Mouse (Mus musculus): ENCODE results near the gene Nop14. TPM values are rescaled to one million over a fixed set of nuclear protein-coding genes. Genes with fewer than 3 reads are reported as not detected.

Gene Nop14
- total RNA-seq (2021), result 10 to 100 TPM in 1 of 2 experiments, 1 to 10 TPM in 1; 8.0 to 11.3 TPM
- long read RNA-seq, experiment 1, partial matches to known transcripts, result 0 of 5 reads
- long read RNA-seq, experiment 1, other reads (novel, unspliced or antisense), result 3 of 5 reads
- long read RNA-seq, experiment 2, transcript Nop14-201 (18 exons, 2,702 nt), result major isoform, 17 of 19 reads
- long read RNA-seq, experiment 2, partial matches to known transcripts, result 1 of 19 reads
- long read RNA-seq, experiment 2, other reads (novel, unspliced or antisense), result 1 of 19 reads

DNA sequence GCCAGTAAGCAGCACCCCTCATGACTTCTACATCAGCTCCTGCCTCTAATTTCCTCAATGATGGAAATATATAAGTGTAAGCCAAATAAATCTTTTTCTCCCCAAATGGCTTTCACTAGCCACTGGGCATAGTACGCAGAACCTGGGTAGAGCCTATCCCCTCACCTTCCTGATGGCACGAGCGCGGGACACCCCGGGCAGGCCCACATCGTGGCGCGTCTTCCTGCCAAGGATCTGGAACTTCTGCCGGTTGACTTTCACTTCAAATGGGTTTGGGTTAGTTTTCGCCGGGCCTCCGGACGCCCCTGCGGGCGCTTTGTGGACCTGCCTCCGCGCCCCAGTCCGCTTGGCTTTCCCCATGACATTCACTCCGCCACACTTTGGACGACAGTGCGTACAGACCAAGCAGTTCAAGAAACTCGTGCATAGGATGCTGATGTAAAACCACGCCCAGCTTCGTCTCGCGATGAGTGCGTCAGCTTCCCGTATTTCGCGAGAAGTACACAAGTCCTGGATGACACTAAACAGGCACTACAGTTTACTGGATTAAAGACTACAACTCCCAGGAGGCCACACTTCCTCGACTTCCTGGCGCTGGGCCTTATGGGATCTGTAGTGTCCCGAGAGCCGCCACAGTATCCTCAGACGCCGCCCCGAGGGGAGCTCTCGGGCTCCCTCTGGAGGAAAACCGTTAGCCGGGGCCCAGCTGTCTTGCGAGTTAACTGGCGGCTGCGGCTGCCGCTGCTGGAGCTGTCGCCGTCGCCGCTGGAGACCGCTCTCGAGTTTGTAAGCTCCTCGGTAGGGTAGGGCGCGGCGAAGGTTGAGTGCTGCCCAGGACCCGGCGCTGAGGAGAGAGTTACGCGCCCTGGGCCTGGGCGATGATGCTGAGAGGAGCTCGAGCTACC, at the start of gene Nop14, which contains the start of gene Grk4:
TSS of gene Nop14 (minus strand) at position 463 of the 905 bp plus-strand sequence.
TSS of gene Grk4 (plus strand) at position 694 of the 905 bp plus-strand sequence.
- peak; percentile 99 for DNase-seq
- intact Hi-C loops (cut with DNase I; ENCODE audit: low total_unique reads), result no loop called here

DNA sequence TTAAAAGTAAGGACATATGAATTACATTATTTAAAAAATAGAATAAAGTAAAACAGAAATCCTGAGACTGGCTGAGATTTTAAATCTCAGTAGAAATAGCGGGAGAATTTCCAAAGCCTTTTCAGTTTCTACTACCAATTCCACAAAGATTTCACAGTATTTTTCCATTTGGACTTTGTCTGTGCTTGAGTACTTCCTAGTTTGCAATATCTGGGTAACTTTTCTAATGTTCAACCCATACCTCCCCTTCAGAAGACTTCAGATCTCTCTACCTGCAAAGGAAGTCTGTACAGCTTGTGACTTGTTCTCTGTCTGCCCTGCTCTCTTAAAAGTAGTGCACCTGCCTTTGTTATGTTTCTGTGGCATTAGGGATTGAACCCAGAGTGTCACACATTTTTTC, 48.5 kb upstream of the Nop14 start:
- intact Hi-C loops (cut with DNase I; ENCODE audit: low total_unique reads), result no loop called here
- no peak for DNase-seq

DNA sequence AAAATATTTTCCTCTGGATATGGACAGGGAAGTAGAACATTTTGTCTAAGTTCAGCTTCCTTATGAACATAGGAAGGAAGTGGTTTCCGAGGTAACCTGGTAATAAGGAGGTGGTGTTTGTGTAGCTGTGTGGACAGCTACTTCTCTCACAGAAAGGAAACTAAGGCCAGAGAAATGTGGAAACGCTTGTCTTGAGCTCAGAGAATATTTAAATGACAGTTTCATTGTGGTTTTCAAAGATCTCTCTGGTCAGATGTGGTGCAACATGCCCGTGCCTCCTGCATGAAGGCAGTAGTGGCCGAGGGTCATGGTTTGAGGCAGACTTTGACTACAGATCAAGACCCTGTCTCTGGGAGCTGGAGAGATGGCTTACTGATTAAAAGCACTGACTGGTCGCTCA, 35.6 kb upstream of the Nop14 start:
- no peak for DNase-seq

DNA sequence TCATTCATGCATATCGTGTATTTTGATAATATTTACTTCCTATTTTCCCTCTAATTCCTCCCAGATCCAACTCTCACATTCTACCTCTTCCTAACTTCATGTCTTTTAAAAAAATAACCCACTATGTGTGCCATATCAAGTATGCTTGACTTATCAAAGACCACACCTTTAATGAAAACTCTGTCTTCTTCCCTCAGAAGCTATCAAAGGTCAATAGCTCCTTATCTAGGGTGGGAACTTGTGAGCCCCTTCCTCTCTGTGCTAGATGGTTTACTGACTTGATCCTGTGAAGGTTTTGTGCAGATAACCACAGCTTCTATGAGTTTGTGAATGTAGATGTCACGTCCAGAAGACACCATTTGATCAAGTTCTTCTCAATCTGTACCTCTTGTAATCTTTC, 32.8 kb upstream of the Nop14 start:
- intact Hi-C loops (cut with DNase I; ENCODE audit: low total_unique reads), result no loop called here
- no peak for DNase-seq

More for the DNA sequence above, 35.6 kb upstream of the Nop14 start:
- intact Hi-C loops (cut with DNase I; ENCODE audit: low total_unique reads), result no loop called here

DNA sequence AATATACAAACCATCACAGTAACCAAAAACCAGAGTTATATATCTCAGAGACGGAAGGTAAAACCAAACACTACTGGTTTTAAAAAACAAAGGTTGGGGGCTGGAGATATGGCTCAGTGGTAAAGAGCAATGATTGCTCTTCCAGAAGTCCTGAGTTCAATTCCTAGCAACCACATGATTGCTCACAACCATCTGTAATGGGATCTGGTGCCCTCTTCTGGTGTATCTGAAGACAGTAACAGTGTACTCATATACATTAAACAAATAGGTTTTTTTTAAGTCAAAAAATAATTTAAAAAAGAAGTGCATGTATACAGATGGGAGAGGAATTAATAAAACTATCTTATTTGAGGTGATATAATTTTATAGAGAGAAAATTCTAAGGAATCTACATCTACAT, 29.9 kb upstream of the Nop14 start:
- DNase-seq, result no peak
- intact Hi-C loops (cut with DNase I; ENCODE audit: low total_unique reads), result no loop called here

DNA sequence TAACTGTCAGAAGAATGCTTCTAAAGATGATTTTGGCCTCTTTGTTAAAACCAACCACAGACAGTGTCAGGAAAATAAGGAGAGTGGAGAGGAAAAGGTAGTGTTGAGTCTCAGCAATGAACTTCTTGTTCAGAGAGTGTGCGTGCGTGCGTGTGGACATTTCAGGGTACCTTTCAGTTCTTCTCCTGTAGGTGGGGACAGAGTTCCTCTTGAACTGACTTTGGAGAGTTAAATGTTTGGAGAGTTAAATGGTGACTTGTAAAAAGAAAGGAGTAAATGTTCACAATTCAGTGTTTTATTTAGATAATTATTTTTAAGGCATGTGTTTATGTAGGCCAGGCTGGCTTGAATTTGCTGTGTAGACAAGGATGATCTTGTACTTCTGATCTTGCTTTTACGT, 10.3 kb upstream of the Nop14 start:
- no peak for DNase-seq
- intact Hi-C loops (cut with DNase I; ENCODE audit: low total_unique reads), result no loop called here

DNA sequence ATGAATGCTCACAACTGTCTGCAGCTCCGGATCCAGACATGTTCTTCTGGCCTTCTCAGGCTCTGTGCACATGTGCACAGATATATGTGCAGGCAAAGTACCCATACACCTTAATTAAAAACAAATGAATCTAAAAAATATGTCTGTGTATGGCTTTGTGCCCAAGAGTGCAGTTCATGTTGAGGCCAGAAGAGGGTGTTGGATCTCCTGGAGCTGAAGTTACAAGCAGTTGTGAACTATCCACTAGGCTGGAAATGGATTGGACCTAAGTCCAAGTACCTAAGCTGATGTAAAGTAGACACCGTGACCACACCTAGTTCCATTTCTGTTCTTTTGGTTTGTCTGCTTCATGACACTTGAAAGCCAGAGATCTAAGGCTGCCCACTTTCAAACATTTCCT, 9.5 kb upstream of the Nop14 start:
- intact Hi-C loops (cut with DNase I; ENCODE audit: low total_unique reads), result no loop called here
- DNase-seq, result no peak

DNA sequence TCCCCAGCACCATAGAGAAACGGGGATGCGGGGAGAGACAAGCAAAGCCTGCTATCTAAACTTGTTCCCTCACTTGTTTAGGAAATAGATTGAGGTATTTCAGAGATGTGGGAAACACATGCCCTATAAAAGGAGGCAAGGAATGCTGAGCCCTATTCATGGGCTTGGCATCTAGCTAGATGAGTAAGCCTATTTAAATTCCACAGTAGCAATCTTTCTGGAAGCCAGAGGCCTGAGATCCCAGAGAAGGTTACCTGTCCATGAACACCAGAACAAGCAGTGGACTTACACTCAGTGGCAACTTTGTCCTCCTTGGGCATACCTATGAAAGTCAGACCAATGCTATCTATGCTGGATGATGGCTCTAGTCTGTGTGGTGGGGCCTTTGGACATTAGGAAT, 3.3 kb upstream of the Nop14 start:
- intact Hi-C loops (cut with DNase I; ENCODE audit: low total_unique reads), result no loop called here
- no peak for DNase-seq

DNA sequence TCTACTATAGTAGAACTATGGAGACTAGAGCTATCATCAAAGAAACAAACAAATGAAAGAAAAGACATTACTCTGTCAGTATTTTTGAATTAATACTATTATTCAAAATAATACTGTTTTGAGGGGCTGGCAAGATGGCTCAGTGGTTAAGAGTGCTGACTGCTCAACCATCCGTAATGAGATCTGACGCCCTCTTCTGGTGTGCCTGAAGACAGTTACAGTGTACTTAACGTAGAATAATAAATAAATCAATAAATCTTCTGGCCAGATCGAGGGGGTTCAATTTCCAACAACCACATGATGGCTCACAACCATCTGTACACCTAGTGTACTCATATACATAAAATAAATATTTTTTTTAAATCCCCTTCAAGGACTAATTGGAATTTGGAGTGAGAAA, 2.0 kb upstream of the Nop14 start:
- DNase-seq, result no peak
- intact Hi-C loops (cut with DNase I; ENCODE audit: low total_unique reads), result no loop called here

DNA sequence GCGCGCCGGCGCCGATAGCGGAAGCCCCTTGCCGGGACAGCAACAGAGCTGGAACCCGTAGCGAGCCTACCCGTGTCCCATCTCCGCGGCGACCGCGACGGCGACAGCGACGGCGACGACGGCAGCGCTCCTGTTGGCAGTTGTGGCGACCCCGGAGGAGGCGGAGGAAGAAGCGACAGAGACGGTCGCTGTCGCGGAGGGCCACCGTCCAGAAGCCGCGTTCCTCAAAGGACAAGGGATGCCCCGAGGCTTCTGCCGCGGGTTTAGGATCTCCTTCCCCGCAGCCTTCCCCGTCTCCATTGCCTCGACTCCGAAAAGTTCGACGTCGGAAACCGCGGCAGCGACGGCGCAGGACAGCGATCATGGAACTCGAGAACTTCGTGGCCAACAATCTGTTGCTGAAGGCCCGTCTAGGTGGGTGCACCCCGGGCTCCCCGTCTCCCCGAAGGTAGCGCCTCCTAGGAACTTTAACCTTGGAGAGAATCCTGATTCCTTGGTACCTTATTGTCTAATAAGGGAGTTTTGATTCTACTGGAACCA, 713 bp upstream of the Nop14 start:
- intact Hi-C loops (cut with DNase I; ENCODE audit: low total_unique reads), result no loop called here
- no peak for DNase-seq

DNA sequence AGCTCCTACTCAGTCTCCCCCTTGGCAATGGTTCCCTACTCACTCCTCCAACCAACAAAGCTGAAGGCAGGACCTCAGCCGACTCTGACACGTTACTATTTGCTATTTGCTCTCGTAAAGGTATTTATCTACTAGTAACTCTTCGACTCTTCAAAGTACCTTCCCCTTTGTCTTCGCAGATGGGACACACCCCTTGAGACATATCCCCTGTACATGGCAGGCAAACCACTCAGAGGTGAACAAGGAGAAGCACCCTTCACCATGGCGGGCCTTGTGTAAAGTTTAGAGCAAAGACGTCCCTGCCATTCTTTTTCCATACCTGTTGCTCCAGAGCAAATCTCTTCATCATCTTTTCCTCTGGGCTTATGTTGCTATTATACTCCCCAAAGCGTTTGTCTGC, 2.4 kb downstream of the Nop14 start:
- DNase-seq, result no peak
- intact Hi-C loops (cut with DNase I; ENCODE audit: low total_unique reads), result no loop called here

DNA sequence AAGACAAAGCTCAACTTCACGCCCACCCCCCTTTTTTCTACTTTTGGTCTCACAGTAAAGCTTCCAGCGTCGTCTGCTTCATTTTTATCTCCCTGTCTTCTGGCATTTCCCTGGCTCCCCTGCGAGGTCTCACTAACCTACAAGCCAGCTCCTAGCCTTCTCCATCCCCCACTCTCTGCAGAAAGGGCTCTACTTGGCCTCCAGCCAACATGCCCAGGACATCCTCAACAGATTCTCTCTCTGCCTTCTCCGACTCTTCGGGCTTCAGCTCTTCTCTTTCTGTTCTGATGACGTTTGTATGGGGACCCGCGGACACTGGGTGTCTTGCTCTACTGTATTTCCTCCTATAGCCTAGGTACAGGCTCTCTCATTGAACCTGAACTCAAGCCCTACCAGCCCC, 5.1 kb downstream of the Nop14 start:
- intact Hi-C loops (cut with DNase I; ENCODE audit: low total_unique reads), result no loop called here

DNA sequence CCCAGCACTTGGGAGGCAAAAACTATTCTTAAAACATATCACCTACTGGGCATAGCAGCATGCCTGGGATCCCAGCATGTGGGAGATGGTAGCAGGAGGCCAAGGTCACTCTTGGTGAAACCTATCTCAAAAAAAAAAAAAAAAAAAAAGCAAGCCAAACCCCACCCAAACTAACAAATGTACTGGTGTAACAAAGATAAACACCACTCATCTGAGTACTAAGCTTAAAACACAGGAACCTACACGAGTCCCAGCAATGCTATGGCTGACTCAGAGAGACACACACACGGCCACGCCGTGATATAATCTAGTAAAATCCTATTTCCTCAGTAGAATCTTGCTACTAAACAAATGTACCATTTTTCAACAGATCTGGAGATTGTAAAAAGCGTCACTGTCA, 7.0 kb downstream of the Nop14 start:
- DNase-seq, result no peak
- intact Hi-C loops (cut with DNase I; ENCODE audit: low total_unique reads), result no loop called here

More for the DNA sequence above, 5.1 kb downstream of the Nop14 start:
- no peak for DNase-seq

DNA sequence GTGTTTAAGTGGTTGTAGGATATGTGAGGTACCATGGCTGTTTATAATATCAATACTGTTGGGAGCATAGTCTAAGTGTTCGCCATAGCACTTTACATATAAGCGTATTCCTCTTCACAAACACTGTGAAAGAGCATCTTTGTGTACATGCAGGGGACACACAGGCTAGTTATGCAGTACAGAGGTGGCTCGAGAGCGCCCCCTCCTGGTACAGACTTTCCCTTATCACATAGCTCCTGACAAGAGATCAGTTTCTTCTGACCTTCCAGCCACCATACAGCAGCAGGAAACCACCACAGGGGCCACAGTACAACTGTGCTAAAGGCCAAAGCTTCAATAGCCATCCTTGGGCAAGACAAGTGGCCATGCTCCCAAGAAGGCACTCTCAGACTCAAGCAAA, 12.4 kb downstream of the Nop14 start:
- intact Hi-C loops (cut with DNase I; ENCODE audit: low total_unique reads), result no loop called here
- DNase-seq, result peak; percentile 36

DNA sequence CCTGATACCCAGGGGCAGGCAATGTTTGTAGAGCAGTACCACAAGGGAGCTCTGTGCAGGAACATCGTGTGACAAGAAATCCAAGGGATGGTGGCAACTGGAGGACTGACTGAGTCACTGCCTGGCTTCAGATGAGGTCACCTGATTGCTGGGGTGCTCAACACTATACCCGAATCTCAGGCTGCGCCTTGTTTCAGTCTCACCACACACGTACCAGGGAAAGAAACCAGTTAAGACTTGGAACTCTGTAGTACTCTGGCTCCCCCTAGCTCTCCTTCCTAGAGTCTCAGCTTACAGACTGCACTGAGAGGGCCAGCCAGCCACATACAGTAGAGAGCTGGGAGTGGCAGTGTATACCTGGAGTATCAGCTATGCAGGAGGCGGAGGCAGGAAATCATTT, 17.0 kb downstream of the Nop14 start:
- intact Hi-C loops (cut with DNase I; ENCODE audit: low total_unique reads), result no loop called here
- DNase-seq, result no peak

DNA sequence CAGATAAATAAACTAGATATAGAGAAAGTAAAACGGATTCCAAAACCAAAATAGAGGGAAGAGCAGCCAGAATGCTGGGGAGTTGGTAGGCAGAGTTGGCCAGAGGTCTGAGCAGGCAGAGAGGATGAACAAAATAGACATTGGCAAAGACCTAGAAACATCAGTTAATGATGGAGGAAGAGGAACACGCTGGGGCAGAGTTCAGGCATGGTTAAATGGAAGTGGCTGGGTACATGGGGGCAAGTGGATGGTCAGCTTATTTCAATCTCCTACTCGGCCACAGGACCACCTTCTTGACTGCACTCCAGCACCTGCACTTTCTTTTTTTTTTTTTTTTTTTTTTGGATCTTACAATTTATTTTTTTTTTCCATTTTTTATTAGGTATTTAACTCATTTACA, 18.0 kb downstream of the Nop14 start:
- DNase-seq, result no peak
- intact Hi-C loops (cut with DNase I; ENCODE audit: low total_unique reads), result loop anchor here (1.0 kb wide), 1 partner anchor 124 kb away; no protein-coding TSS in a partner anchor

DNA sequence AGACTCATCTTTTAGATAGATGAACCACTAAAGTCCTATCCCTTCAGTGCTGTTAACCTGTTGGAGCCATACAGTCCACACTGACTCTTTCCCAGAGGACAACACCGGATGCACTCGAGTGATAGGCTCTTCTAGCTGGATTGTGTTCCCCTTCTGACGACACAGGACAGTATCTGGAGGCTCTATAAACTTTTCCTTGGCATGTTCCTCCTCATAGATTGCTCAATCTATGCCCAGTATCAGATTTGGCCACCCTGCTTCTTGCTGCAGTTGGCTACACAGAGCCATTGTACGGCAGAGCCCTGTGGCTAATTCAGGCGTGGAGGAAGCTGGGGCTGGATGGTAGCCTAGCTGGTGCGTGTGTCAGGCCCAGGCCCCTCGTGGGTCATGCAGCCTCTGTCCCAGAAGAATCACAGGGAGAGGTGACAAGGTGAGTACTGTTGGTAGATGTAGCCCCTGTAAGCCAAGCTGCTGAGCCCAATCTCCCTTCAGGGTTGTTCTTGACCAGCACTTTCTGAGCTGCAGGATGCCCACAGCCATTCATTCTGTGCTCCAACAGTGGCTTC, 22.3 kb downstream of the Nop14 start:
- intact Hi-C loops (cut with DNase I; ENCODE audit: low total_unique reads), result no loop called here
- DNase-seq, result no peak

DNA sequence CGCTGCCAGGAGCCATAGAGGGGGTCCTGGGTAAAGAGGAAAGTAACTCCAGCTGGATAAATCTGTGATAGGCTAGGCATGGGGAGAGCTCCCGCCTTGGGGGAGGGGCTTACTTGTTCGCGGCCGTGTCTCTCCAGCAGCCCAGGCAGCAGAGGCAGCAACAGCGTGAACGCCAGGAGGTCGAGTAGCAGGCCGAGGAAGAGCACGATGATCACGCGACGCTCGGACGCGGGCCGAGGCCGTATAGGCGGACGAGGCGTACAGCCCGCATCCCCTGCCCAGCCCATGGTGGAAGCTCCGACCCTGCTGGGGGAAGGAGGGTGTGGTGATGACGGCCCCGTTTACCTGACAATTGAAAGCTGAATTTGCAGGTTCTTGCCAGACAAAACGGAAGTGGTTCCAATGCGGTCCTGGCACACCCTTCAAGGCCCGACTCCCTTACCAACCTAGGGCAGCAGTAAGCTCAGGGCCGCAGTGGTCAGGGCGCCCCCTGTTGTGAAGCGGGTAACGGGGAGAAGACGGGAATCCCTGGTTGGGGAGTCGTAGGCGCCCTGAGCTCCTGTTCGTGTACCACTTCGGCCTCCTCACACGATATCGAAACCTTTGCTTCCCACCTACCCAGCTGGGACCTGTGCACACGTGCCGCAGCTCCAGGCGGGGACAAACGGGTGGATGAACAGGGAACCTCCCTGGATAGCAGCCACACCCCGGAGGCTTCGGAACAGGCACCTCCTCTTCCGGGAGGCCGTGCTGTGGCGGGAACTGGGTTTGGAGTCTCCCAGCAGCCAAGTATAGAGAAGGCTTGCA, 23.3 kb downstream of the Nop14 start, which contains the start of gene Mfsd10:
TSS of gene Mfsd10 (minus strand) at position 732 of the 807 bp plus-strand sequence.
- peak; percentile 87 for DNase-seq
- intact Hi-C loops (cut with DNase I; ENCODE audit: low total_unique reads), result no loop called here

DNA sequence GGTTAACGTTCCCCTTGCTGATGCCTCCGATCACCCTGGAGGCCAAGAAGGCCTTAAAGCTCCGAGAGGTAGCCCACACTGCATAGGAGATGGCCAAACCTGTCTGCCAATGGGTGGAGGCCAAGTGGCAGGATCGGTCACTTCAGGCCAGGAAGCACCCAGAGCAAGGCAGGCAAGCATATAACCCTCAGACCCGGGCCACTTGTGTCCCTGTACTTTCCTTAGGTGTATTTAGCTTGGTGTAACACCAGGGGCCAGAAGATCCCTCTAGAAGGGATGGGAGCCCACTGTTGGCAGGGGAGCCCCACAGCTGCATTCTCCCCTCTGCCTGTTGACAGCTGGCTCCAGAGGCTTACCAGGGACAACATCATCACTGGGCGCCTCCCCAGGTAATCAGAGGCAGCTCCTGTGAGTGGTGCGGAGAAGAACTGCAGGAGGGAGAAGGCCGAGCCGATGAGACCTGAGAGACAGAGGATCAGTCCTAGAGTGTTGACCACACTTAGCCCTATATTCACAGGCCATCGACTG, 24.2 kb downstream of the Nop14 start:
- intact Hi-C loops (cut with DNase I; ENCODE audit: low total_unique reads), result no loop called here

More for the DNA sequence above, 24.2 kb downstream of the Nop14 start:
- DNase-seq, result no peak

All from gastrocnemius, postnatal 14 days (tissue).